Mouse (Mus musculus) layer of hippocampus, postnatal 10 days (tissue): Measurements from ENCODE around the gene Calml4. TPM values are rescaled to one million over a fixed set of nuclear protein-coding genes. Genes with fewer than 3 reads are reported as not detected.
"Not testable (repeated sequence)": the region's sequence is repeated elsewhere in the genome, so short reads cannot be mapped to it uniquely, and the experiment has no call there.

Experiments
- DNase-seq, 2 experiments: peaks; one replicate each; pipeline ENCODE4 v3.0.0; 2021; ENCODE audit warnings: low spot score in 2 of 2
- long read RNA-seq: library from polyadenylated mRNA; stranded (forward); transcript quantifications from one replicate; pipeline ENCODE4 v2.0.0, GENCODE M21; 2023
- total RNA-seq, 2 experiments: library from RNA; stranded (reverse); gene quantifications; 2 replicates each; pipeline ENCODE4 v1.2.3; 2021

Calml4 gene
- total RNA-seq: 1 to 10 TPM; 3.0 to 6.8 TPM
- long read RNA-seq, transcript Calml4-201 (5 exons, 864 nt): major isoform, 10 of 23 reads
- long read RNA-seq, partial matches to known transcripts: 10 of 23 reads
- long read RNA-seq, other reads (novel, unspliced or antisense): 1 of 23 reads

DNA sequence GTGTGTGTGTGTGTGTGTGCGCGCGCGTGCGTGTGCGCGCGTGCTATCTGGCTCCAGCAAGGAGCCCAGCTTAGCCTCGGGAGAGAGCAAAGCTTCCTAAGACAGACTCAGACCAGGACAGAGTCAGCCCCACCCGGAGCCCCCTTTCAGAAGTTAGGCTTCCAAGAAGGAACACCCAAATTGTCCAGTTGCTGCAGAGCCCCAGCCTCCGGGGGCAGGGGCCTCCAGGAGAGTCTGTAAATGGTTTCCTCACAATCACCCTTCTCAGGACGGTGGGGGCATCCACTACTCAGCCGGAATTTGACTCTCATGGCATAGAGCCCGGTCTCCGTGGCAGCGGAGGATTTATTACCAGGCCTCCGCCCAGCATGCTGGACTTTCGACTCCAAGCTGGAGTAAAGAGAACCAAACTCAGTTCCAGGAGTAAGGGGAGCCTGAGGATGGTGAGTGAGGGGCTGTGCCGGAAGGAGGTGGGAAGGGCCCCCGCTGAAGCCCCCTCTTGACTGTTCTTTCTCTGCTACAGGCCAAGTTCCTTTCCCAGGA is at the start of gene Calml4:
Calml4 (plus strand) TSS at position 362 of the 543 bp plus-strand sequence.
- peak in 1 of 2 experiments; percentile 33 for DNase-seq

DNA sequence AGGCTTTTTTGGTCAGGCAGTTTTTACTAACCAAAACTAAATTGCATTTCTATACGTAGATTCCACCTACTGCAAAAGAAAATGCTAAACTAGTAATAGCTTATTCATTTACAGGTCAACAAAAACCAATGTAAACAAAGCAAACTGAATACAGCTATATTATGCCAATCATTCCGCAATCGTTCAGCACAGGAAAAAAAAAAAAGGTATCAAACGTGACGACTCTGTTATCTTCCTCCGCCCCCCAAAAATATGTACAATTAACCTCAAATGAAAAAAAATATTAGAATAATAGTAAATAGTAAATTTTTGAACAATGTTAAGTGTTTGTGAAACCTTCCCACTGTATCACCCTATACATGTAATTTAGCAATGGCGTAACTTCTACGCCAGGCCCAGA is 47.8 kb upstream of the Calml4 start:
- no peak for DNase-seq

DNA sequence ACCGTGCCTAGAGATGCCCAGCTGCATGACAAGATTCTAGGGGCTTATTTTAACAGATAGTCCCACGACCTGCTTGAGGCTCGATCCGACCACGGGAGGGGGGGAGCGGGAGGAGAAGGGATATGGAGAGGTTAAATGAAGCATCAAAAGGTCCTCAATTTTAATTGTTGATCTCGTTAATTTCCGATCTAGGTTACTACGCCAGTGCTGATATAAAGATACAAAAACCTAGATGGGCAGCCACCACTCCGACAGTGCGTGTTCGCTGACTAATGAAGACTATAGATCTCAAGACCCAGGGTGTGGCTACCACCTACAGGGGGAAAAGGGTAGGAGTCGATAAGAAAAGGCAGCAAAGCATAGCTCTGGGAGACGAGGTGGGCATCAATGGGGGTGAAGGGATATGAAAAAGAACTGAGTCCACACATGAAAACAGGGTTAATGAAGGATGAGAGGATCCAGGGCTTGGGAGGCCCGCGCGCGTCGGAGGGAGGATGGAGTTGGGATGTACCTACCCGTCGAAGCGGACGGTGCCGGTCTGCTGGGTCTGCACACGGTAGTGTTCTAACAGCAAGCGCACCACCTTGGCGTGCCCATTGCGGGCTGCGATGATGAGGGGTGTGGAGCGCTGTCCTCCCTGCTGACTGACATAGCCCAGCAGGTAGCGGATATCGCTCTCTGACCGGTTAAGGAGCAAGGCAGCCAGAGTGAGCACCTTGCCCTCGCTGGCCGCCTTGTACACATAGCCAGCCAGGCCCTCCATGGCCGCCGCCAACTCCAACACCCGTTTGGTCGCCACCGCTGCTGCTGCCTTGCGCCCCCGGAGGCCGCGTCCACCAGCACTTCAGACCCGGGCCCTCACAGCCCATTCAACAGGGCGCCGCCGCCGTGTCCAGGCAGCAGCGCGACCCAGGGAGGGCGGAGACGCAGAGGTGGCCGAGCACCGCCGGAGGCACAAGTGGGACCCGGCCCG is 47.1 kb upstream of the Calml4 start:
- DNase-seq: peak; percentile 47 to 77

DNA sequence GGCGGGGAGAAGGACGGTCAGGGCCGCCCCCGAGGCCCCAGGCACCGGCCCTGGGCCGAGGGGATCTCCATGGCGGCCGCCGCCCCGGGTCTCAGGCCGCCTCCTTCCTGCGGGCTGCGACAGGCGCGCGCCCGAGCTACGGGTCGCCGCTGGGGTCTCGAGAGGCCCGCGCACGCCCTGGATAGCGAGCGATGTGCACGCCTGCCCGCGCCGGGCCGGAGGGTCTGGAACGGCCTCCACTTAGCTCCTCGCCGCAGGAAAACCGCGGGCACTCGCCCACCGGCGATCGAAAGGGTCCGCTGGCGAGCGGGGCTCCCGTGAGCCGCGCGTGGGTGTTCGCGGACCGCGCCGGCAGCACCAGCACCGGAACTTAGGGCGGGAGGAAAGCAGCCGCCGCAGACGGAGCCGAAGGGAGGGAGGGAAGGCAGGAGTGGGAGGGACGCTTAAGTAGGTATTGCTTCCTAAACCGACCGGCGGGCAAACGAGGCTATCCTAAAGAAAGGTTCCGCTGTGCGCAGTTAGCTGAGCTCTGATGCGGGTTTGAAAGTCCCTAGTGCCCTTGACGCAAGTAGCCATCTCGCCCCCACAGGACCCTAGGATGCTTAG is 46.3 kb upstream of the Calml4 start, which contains the start of gene Fem1b:
Fem1b (minus strand) TSS at position 419 of the 606 bp plus-strand sequence.
- DNase-seq: peak; percentile 89 to 90

DNA sequence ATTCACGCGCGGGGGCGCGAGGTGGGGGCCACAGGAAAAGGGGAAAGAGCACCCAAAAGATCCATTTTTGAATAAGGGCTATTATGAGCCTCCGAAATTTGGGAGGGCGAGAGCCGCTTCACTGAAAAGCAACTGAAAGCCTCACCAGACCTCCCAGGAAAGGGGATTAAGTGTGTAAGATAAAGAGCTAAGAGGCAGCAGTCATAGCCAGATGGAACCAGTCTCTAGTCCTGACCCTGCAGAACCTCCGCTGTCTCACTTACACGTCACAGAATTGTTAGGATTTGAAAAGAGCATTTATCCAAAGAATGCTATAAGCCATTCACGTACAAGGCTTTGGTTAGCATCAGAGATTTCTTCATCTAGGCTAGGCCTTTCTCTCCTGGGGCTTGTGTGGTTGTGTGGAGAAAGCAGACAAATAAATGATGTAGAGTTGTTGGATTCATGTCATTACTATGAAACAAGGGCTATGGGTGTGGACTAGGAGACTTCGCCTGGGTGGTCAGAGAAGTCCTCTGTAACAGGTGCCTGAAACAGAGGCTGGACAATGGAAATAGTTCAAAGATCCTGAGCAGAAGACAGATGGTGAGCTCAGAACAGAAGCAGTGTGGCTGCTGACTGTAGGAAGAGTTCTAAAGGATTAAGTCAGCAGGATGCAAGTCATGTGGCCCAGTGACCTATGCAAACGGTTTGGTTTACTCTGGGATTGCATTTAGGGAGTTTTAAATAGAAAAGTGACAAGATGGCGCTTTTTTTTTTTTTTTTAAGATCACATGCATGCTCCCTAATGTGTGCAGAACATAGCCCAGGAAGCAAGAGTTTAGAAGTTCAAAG is 45.4 kb upstream of the Calml4 start:
- no peak for DNase-seq

DNA sequence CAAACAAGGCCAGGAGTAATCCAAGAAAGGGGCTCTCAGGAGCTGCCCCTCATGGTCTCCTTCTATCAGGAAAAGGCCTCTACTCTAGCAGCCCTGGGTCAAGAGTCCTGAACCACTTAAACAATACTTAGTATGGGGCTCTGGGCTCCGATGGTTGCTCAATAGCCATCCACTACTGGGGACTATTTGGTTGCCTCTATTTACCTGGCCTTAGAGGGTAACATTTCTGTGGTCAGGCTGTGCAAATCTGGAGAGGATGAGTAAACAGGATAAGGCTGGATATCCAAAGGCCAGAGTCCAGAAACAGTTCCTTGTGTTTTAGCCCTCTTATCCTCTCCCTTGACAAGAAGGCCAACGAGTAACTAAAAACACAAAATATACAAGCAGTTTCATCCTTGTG is 43.1 kb upstream of the Calml4 start:
- no peak for DNase-seq

DNA sequence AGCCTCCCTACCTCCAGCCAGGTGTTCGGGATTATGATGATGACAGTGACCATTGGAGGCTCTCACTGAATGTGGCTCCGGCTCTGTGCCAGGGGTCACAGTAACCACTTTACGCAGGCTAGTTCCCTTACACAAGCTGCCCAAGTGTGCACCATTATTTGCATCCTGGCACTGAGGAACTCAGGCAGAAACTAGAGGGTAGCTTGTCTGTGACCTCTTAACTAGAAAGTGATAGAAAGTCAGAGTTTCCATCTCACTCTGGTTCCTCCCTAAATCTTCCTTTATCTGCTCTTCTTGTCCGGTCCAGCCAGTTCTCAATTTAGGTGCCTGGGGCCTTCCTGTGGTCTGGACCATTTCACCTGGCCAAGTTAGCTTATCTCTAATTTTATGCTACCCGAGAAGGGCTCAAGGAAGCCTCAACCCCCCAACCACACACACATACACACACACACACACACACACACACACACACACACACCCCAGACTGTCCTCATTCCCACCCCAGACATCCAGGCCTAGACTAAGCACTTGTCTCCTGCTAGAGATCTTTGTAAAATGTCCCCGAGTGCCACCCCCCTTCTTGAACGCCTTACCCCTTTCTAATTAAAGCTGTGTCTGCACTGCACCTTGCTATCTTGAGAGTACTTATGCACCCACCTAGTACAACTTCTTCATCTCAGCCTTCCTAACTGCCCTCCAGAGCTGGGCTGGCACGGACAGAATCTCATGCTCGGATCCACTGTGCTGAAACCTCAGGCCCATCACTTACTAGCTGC is 41.4 kb upstream of the Calml4 start:
- no peak for DNase-seq

DNA sequence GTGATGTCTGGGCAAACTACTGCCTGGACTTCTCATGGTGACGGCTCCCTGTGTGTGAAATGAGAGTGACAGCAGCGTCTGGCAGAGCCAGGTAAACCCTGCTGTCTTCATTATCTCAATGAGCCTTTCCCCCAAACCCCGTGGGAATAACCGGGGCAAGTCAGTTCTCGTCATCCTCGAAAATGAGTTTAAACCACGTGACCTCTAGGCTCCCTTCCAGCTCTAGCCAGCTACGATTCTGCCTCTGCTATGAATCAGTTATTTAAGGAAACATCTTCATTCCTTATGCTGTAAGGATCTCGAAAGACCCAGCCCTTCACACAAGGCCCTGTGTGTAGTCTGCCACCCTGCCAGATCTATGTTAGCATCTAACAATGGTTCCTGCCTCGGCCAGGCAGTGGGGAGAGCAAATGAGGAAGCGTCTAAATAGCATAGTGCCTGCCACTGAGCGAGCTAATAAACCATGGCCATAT is 40.7 kb upstream of the Calml4 start:
- DNase-seq: peak; percentile 36 to 46

DNA sequence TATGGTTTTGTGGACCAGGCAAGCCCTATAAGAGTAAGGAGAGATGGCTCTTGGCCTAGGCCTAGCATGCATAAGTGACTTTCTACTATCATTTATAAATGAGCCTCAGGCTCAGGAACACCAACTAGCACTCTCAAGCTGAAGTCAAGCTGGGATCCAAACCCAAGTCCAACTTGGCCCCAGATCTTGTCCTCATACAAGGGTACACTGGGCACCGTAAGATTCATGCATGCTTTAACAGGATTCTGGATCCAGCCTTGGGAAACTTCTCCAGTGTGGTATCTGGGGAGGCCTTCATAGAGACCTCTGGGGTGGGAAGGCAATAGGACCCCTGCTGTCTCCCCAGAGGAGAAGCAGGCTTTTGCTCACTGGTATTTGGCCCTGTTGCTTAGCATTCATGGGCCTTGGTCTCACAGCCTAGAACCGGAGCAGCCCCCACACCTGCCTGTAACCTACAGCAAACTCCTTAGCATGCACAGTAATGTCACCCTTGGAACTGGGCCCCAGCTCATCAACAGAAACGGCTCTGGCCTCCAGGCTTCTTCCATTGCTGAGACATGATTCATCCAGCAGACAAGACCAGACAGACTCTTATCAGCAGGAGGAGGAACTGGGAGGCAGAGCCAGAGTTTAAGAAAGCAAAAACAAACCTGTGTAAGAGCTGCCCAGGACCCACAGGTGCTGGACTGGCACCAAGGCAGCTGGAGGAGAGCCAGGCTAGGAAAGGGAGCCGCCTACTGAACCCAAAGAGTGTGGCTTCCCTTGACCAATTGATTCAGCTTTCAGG is 39.9 kb upstream of the Calml4 start:
- DNase-seq: no peak

DNA sequence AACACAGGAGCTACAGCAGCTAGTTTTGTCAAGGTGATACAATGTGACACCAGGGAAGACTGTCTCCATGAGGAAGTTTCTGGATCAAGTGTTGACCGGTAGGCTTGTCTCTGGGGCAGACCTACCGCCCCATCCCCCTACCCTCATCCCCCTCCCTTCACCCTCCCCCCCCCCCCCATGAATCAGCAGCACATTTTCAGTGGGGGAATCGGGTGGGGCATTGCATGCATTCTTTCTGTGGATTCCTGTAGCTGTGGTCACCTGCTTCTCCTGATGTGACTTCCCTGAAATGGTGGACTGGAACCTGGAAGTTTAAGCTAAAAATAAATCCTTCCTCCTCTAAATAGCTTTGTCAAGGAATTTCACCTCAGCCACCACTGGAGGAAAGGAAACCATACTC is 38.4 kb upstream of the Calml4 start:
- DNase-seq: no peak

DNA sequence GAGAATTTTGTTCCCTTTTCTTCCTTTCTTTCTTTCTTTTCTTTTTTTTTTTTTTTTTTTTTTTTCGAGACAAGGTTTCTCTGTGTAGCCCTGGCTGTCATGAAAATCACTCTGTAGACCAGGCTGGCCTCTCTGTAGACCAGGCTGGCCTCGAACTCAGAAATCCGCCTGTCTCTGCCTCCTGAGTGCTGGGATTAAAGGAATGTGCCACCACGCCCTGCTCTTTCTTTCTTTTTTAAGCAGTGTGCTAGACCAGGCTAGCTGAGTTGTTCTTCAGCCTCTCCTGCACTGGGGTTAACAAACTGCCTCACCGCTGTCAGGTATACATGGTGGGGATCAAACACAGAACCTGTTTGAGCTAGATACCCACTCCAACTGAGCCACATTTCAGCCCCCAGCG is 38.0 kb upstream of the Calml4 start:
- not testable (repeated sequence) for DNase-seq

DNA sequence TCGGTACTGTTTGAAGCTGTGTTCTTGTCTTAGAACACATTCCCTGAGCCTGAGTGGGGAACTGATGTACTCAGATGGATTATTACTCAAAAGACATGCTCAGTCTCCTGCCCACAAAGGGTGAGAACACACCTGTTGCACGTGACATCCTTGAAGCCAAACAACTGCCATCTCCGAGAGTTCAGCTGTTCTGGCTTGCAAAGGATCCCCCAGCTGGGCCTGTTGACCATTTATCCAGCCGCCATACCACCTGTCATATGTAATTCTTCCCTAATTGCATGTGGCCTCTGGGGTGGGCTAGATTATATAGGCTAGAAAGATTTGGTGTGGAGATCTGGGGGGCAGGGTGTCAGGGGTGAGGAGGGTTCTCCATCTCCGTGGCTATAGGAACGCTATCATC is 37.1 kb upstream of the Calml4 start:
- no peak for DNase-seq

DNA sequence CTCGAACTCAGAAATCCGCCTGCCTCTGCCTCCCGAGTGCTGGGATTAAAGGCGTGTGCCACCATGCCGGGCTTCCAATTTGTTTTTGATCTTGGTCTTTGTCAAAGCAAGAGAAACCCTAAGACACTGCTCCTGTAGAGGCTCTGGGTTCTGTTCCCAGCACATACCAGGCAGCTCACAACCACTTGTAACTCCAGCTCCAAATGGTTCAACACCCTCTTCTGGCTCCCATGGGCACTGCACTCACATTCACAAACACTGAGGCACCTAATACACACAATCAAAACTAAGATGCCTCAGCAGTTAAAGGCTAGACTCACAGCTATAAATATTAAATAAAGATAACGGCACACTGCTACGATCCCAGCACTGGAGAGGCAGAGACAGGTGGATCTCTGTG is 36.1 kb upstream of the Calml4 start:
- no peak for DNase-seq

DNA sequence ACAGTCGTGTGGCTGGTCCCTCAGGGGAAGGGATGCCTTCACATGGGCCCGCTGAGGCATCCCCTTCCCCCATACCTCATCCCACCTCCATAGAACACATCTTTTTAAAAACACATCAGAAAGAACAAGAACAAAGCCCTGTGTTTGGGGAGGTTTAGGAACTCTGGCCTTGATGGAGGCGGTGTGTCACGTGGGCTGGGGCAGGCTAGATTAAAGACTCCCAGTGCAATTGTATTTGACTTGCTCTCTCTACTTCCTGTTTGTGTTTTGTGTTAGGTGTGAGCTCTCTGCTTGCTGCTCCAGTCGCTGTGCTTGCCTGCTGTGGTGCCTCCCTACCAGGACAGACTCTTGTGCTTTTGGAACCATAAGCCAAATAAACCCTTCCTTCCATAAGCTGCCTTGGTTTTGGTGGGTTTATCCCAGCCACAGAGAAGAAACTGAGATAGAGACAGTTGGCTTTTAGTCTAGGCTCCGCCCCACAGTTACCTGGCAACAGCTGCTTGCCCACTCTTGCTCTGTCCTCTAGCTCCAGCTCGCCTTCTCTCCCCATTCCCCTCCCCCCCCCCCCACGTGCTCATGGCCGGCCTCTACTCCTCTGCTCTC is 32.0 kb upstream of the Calml4 start:
- DNase-seq: no peak

DNA sequence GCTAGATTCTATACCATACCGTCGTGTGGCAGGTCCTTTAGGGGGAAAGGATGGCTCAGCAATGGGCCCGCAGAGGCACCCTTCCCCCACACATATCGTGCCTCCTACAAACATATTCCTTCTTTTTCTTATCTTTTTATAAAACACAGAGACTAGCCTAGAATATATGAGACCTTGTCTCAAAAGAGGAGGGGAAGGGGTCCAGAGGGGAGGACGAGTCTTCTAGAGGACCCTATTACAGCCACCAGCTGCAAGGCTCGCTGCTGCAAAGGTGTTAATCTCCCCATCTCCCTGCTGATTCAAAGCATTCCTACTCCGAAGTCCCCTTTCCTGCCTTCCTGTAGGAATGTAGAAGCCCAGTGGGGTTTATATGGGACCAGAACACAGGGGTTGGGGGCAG is 31.4 kb upstream of the Calml4 start:
- DNase-seq: no peak

DNA sequence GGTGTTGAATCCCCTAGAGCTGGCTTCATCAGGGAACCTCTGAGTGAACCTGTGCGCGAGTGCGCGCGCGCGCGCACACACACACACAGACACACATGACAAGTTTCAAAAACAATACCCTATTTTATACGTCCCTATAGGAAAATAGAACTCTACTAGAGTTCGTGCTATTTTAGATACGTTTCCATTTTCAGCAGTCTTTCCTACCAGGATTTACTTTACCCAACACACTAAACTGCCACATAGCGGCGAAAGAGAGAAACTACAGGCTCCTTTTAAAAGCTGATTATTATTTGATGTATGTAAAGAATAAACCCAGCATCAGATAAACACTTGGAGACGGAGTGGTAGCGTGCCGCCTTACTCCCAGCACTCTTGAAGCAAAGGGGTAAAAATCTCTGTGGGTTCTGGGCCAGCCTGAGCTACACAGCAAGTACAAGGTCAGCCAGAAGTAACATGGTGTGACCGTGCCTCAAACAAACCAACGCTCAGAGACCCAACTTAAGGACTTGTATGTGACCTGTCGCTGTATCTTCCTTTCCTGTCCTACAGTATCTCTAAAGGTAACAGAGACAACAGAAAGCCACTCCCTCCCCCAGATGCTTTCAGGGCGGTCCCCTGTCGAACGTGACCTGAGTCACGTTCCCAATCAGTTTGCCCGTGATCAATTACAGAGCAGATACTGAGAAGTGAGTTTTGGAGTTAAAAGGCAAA is 29.8 kb upstream of the Calml4 start:
- peak in 1 of 2 experiments; percentile 19 for DNase-seq

DNA sequence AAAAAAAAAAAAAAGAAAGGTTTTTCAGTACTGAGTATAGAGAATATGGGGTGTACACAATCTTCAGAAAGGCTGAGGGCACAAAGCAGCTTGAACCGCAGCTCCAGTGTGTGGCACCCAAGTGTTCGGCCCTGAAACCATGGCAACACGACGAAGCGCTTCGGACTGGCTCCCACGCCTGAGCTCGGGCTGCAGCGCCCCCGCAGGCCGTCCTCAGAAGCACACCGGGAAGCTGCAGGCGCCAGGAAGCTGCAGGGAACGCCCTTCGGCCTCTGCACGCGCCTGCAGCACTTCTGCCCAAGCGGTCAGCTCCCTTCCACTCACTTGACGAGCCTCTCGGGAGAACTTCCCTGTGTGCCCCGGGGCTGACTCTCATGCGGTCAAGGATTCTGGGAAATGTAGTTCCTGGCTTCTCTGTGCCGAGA is 29.2 kb upstream of the Calml4 start:
- DNase-seq: peak; percentile 96 to 97

DNA sequence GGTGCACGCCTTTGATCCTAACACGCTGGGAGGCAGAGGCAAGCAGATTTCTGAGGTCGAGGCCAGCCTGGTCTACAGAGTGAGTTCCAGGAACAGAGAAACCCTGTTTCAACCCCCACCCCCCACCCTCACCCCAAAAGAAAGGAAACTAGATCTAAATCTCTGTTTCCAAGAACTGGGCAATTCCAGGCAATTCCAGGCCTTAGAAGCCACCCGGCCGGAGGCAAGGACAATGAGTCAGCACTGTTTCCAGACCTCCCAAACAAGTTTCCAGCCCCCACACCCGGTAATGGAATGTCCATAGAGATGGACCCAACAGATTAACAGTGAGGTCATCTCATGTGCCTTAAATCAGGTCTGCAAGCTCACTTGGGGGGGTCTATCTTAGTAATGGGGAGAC is 28.0 kb upstream of the Calml4 start:
- no peak for DNase-seq
